Mouse (Mus musculus) limb, embryonic 10.5 days (tissue): ENCODE results near the gene Clip2. TPM values are rescaled to one million over a fixed set of nuclear protein-coding genes. Genes with fewer than 3 reads are reported as not detected.
"Not testable (repeated sequence)": the region's sequence is repeated elsewhere in the genome, so short reads cannot be mapped to it uniquely, and the experiment has no call there.

Source experiments
- DNase-seq: peaks from one replicate; pipeline ENCODE4 v3.0.0-alpha.2; 2017; ENCODE audit warnings: low spot score
- H3K27ac ChIP-seq: fragments of 300-500 bp; sonication (generic); 2 replicates; pipeline ENCODE4 v1.5.1; 2016; ENCODE audit warnings: mild to moderate bottlenecking
- H3K27me3 ChIP-seq: fragments of 300-500 bp; sonication (generic); 2 replicates; pipeline ENCODE4 v1.6.1; 2016; ENCODE audit warnings: low read depth, mild to moderate bottlenecking; ENCODE audit not compliant: poor library complexity, severe bottlenecking
- H3K36me3 ChIP-seq: fragments of 300-500 bp; sonication (generic); 2 replicates; pipeline ENCODE4 v1.6.1; 2016; ENCODE audit warnings: mild to moderate bottlenecking, moderate library complexity
- H3K4me1 ChIP-seq: fragments of 300-500 bp; sonication (generic); 2 replicates; pipeline ENCODE4 v1.6.1; 2016
- H3K4me3 ChIP-seq: fragments of 300-500 bp; sonication (generic); 2 replicates; pipeline ENCODE4 v1.5.1; 2016; ENCODE audit warnings: mild to moderate bottlenecking, moderate library complexity
- H3K9me3 ChIP-seq: fragments of 300-500 bp; sonication (generic); replicated peaks from 2 replicates; pipeline ENCODE4 v1.6.1; 2016; ENCODE audit warnings: mild to moderate bottlenecking
- WGBS: fragments of 180-500 bp; shearing (Covaris S2); methylation state at CpG from one replicate; pipeline ENCODE4 v1.1.7; 2016; 5-methylcytosine and 5-hydroxymethylcytosine counted together
- polyA plus RNA-seq: library from polyadenylated mRNA; unstranded; fragments of >200 nt; fragmentation: Nextera tagmentation; extraction: Ambion mirVana; gene quantifications from 2 replicates; pipeline ENCODE4 v1.2.1, GENCODE M21; 2016

Clip2 gene
- polyA plus RNA-seq, 1 experiment from 2014 or later, result 7.1 TPM

- Histone ChIP-seq H3K9me3 (no peaks in the 10 kb centered on the region), H3K36me3 (peaks cover 73% of the 10 kb centered on the region), H3K27me3 (no peaks in the 10 kb centered on the region), H3K4me3 (no peak overlapping the region), H3K27ac (no peak overlapping the region), H3K4me1 (peaks cover 27% of the 10 kb centered on the region)
- DNase-seq, result no peak
- WGBS, result 90% methylated on average over 2 of the region's 2 CpGs
These were observed 61.0 kb downstream of the Clip2 start for GRCm38 (mm10) chr5:134491206-134491605.

DNA sequence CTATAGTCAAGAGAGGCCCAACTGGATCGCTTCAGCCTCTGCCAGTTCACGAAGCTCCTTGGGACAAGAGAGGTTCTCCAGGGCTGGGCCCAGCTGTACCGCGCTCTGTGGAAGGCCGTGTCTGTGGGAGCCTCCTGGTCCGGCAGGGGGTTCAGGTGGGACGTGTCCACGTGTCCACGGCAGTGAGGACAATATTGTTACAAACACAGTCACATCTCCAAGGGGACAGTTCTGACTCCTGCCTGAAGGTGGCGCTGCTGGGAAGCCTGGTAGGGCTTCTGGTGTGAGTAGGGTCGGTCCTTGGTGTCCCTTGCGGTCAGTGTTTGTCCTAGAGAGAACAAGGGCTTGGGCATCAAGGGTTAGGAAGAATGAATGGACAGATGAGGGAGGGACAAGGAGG, 61.8 kb downstream of the Clip2 start:
- DNase-seq, result no peak
- H3K4me3 ChIP-seq, result no peak overlapping the region
- H3K27ac ChIP-seq, result no peak overlapping the region
- H3K9me3 ChIP-seq, result no peaks in the 10 kb centered on the region
- H3K27me3 ChIP-seq, result no peaks in the 10 kb centered on the region
- 89% methylated on average over 12 of the region's 12 CpGs for WGBS
- peaks cover 65% of the 10 kb centered on the region for H3K36me3 ChIP-seq
- H3K4me1 ChIP-seq, result peaks cover 34% of the 10 kb centered on the region

- 33% methylated on average over 9 of the region's 9 CpGs for WGBS
- Histone ChIP-seq H3K4me1 (peaks cover 34% of the 10 kb centered on the region), H3K27me3 (no peaks in the 10 kb centered on the region), H3K4me3 (no peak overlapping the region), H3K36me3 (peaks cover 56% of the 10 kb centered on the region), H3K27ac (peak overlapping the region; percentile 75), H3K9me3 (no peaks in the 10 kb centered on the region)
- DNase-seq, result peak; percentile 58
These were observed 62.7 kb downstream of the Clip2 start for GRCm38 (mm10) chr5:134489583-134489982.

DNA sequence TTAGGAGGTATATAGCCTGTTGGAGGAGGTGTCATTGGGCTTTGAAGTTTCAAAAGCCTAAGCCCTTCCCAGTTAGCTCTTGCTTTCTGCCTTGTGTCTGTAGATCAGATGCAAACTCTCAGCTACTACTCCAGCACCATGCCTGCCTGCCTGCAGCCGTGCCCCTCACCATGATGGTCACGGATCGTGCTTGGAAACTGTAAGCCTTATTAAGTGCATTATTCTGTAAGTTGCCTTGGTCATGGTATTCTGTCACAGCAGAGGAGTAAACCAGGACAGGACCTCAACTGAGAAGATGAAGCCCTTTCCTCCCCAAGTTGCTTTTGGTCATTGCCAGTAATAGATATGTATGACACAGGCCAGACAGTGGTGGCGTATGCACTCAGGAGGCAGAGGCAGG, 63.6 kb downstream of the Clip2 start:
- H3K36me3 ChIP-seq, result peaks cover 47% of the 10 kb centered on the region

DNA sequence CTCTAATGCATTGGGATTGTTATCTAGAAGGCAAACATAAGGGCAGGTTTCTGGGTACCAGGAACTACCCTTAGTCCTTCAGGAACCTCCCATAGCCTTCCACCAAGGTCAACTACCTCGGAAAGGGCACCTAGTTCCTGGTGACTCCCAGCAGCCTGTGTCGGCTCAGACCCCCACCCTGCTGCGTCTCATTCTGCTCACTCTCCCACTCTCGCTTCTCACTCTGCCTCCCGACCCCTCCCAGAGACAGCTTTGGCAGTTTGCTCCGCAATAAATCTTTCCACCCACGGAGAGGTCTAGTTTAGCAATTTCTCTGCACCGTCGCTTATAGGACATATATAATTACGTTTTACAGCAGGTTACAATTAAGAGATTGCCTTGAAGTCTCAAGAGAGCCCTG, 64.2 kb downstream of the Clip2 start:
- no peaks in the 10 kb centered on the region for H3K9me3 ChIP-seq
- DNase-seq, result no peak
- H3K27me3 ChIP-seq, result no peaks in the 10 kb centered on the region
- no peak overlapping the region for H3K27ac ChIP-seq
- H3K36me3 ChIP-seq, result peaks cover 41% of the 10 kb centered on the region
- 46% methylated on average over 10 of the region's 10 CpGs for WGBS
- H3K4me1 ChIP-seq, result peaks cover 34% of the 10 kb centered on the region
- no peak overlapping the region for H3K4me3 ChIP-seq

More for the DNA sequence above, 63.6 kb downstream of the Clip2 start:
- no peaks in the 10 kb centered on the region for H3K27me3 ChIP-seq
- no peak overlapping the region for H3K27ac ChIP-seq
- H3K9me3 ChIP-seq, result no peaks in the 10 kb centered on the region
- WGBS, result 91% methylated on average over 4 of the region's 4 CpGs
- H3K4me1 ChIP-seq, result peaks cover 34% of the 10 kb centered on the region
- no peak for DNase-seq
- no peak overlapping the region for H3K4me3 ChIP-seq

GRCm38 (mm10) chr5:134485900-134486665, 66.2 kb downstream of the Clip2 start:
- Histone ChIP-seq H3K27ac (0 out of 2 replicates have a peak overlapping the region, but pooled peaks have one; percentile 47), H3K27me3 (no peaks in the 10 kb centered on the region)
- 64% methylated on average over 13 of the region's 13 CpGs for WGBS

DNA sequence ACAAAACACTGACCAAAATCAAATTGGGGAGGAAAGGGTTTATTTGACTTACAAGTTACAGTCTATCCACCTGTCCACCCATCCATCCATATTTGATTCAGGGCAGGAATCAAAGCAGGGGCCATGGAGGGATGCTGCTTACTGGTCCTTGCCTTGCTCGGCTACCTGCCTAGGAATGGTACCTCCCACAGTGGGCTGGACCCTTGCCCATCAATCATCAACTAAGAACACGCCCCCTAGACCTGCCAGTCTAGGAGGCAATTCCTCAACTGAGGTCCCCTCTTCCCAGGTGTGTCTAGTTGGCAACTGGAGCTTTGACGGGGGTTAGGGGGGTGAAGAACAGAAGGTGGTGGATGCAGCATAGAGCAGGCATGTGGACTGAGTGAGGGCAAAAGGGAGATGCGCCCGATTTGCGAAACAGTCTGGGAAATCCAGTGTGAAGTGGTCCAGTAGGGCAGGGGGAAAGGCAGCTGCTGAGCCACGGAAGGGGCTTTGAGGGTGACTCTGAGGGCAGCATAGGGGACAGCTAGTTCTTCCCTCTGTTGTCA, 67.0 kb downstream of the Clip2 start:
- Histone ChIP-seq H3K4me1 (peaks cover 30% of the 10 kb centered on the region), H3K4me3 (no peak overlapping the region), H3K36me3 (peaks cover 13% of the 10 kb centered on the region), H3K9me3 (no peaks in the 10 kb centered on the region), H3K27me3 (no peaks in the 10 kb centered on the region), H3K27ac (0 out of 2 replicates have a peak overlapping the region, but pooled peaks have one; percentile 47)
- no peak for DNase-seq
- WGBS, result 80% methylated on average over 7 of the region's 7 CpGs

More at GRCm38 (mm10) chr5:134485900-134486665, 66.2 kb downstream of the Clip2 start:
- Histone ChIP-seq H3K4me1 (peaks cover 30% of the 10 kb centered on the region), H3K36me3 (peaks cover 21% of the 10 kb centered on the region), H3K9me3 (no peaks in the 10 kb centered on the region), H3K4me3 (no peak overlapping the region)
- DNase-seq, result peak; percentile 89

DNA sequence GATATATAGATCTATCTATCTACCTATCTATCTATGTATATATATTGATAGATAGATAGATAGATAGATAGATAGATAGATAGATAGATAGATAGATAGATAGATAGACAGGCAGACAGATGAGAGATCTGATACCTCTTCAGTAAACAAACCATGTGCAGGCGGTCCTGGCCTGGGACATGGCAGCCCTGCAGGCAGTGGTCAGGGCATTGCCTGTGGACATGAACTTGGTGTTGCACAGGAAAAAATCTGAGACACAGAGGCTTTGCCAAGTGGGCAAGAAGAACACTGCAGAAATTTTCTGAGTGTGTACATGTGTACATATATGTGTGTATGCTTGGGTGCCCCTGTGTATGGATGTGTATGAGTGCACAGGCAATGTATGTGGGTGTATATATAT, 68.9 kb downstream of the Clip2 start:
- H3K36me3 ChIP-seq, result no peaks in the 10 kb centered on the region
- H3K4me1 ChIP-seq, result peaks cover 13% of the 10 kb centered on the region
- H3K27me3 ChIP-seq, result no peaks in the 10 kb centered on the region
- WGBS, result 82% methylated on average over 1 of the region's 1 CpGs
- DNase-seq, result no peak
- H3K9me3 ChIP-seq, result no peaks in the 10 kb centered on the region
- H3K27ac ChIP-seq, result no peak overlapping the region
- H3K4me3 ChIP-seq, result no peak overlapping the region

DNA sequence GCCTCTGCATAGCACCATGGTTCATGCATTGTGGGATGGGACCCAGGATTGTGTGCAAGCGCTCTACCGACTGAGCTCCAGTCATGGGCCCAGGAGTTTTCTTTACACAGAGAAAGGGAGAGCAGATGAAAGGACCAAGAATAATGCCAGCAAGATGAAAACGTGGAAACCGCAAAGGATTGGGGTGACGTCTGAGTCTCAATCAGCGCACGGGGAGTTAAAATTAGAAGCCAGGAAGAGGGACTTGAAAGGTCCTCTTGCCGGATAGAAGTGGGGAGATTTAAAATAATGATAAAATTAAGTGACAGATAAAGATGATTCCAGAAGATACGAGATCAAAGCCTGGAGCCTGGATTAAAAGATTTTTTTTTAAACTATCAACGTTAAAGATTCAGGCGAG, 69.9 kb downstream of the Clip2 start:
- Histone ChIP-seq H3K4me1 (0 out of 2 replicates have a peak, but pooled peaks cover 8% of the 10 kb centered on the region), H3K27ac (no peak overlapping the region), H3K9me3 (no peaks in the 10 kb centered on the region), H3K36me3 (no peaks in the 10 kb centered on the region), H3K4me3 (no peak overlapping the region), H3K27me3 (no peaks in the 10 kb centered on the region)
- WGBS, result 75% methylated on average over 11 of the region's 11 CpGs
- DNase-seq, result no peak

- not testable (repeated sequence) for H3K4me1 ChIP-seq, DNase-seq, H3K27me3 ChIP-seq, H3K9me3 ChIP-seq, H3K36me3 ChIP-seq, H3K4me3 ChIP-seq, H3K27ac ChIP-seq
These were observed 73.3 kb downstream of the Clip2 start for GRCm38 (mm10) chr5:134478886-134479285.

DNA sequence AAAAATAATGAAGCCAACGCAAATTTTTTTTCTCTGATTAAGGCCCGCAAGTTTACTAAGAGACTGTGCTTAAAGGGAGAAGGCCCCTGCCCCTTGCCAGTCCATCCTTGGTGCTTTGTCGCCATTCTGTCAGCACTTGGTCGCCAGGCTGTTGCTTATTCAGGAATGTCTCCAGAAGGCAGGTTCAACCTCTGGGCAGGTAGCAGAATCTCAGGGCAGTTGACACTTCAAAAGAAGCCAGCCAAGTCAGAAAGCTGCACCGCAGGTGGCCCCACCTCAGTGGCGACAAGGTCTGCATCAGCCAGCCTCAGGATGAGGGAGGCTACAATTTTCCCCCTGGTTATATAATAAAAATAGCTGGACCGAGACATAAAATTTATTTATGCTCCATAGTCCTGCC, 76.5 kb downstream of the Clip2 start:
- 93% methylated on average over 7 of the region's 7 CpGs for WGBS
- H3K4me1 ChIP-seq, DNase-seq, H3K36me3 ChIP-seq, H3K27ac ChIP-seq, H3K27me3 ChIP-seq, H3K9me3 ChIP-seq, H3K4me3 ChIP-seq: not testable (repeated sequence)

DNA sequence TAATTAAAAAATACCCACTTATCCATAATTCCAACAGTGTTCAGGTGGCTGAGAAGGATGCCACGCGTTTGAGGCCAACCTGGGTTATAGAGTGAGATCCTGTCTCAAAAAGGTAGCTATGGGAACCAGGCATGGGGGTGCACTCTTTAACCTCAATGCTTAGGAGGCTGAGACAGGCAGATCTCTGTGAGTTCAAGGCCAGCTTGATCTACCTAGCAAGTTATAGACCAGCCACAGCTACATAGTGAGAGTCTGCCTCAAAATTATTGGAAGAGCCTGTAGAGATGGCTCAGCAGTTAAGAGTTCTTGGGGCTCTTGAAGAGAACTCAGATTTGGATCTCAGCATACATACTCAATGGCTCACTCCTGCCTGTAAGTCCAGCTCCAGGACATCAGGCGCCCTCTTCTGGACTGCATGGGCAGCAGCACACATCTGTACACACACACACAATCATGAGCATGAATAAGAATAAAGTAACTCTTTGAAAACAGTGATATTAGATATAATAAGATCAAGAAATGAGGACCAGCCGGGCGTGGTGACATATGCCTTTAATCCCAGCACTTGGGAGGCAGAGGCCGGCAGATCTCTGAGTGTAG, 77.1 kb downstream of the Clip2 start:
- Histone ChIP-seq H3K36me3 (no peaks in the 10 kb centered on the region), H3K9me3 (no peaks in the 10 kb centered on the region), H3K27me3 (no peaks in the 10 kb centered on the region), H3K27ac (no peak overlapping the region), H3K4me3 (no peak overlapping the region), H3K4me1 (no peaks in the 10 kb centered on the region)
- 91% methylated on average over 6 of the region's 6 CpGs for WGBS
- DNase-seq, result no peak

- Histone ChIP-seq H3K27me3 (no peaks in the 10 kb centered on the region), H3K4me3 (no peak overlapping the region), H3K9me3 (no peaks in the 10 kb centered on the region), H3K36me3 (no peaks in the 10 kb centered on the region), H3K4me1 (no peaks in the 10 kb centered on the region), H3K27ac (no peak overlapping the region)
- WGBS, result 92% methylated on average over 2 of the region's 2 CpGs
- peak; percentile 27 for DNase-seq
These were observed 78.3 kb downstream of the Clip2 start for GRCm38 (mm10) chr5:134473902-134474301.
